Mouse (Mus musculus) natural killer cell, adult 2 months (primary cell): Measurements from ENCODE around the gene BC049715.
"Not testable (repeated sequence)": the region's sequence is repeated elsewhere in the genome, so short reads cannot be mapped to it uniquely, and the experiment has no call there.

ENCODE experiments used
- DNase-seq, 2 experiments: peaks; one replicate each; pipeline ENCODE4 v3.0.0; 2022; ENCODE audit warnings: low spot score in 2 of 2

Gene BC049715

GRCm38 (mm10) chr6:136850267-136850666 lies 22.8 kb downstream of the BC049715 start:
- DNase-seq: no peak

- no peak for DNase-seq
Observed at GRCm38 (mm10) chr6:136852348-136852747, 24.9 kb downstream of the BC049715 start.

DNA sequence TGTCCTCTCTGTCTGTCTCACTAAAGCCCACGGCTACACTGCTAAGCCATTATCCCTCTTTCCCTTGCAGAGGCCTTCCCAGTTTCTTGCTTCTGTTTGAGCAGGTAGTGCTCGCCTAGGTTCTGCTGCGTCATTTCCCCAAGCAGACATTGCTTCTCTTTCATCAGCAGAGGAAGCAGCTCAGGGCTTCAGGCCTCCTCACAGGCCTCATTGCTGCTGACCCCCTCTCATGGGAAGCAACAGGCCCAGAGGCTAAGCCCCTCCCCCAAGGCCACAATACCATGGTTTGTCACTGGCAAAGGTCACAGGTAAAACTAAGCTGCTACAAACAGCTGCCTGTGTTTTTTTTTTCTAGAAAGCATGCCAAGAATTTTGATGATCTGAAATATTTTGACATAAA lies 25.3 kb downstream of the BC049715 start:
- DNase-seq: no peak

DNA sequence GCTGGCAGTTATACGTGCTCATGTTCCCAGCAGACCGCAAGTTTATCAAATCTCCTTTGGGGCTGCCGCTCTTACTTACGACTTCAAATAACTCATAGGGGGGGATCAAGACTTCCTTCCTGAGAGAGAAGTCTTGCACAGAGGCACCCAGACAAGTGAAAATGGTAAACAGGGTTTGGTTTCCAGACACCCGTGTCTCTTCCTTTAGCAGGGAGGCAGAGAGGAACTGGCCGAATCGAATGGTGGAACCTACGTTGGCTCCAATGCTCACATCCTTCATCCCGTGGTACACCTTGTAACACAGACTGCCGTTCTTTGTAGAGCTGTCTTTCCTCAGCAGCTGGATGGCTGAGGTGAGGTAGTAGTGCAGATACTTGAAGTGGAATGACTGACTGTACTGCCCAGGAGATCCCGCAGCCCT lies 26.9 kb downstream of the BC049715 start:
- peak in 1 of 2 experiments; percentile 24 for DNase-seq

GRCm38 (mm10) chr6:136855183-136855582 lies 27.8 kb downstream of the BC049715 start:
- DNase-seq: no peak

DNA sequence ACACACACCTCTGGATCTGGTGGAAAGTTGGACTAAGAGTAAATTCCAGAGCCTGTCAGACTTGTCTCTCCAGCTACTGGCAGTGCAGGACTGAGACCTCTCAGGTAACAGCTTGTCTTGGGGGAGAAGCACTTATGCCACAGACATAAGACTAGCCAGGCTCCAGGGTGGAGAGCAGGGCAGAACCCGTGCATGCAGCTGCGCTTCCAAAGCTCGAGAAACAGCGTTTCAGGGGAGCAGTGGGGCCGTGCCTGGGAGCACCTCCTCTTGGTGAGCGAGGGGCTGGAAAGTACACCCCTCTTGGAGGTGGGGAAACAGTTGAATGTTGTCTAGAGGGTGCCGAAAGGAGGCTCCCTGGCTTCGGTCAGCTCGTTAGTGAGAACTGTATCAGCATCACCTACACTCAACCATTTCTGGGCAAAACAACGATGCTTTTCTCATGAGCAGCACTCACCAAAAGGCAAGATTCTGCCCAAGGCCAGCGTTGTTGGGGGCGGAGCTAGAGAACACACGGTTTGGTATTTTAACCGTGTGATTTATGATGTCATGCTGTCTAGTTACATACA lies 28.7 kb downstream of the BC049715 start:
- peak in 1 of 2 experiments; percentile 25 for DNase-seq

DNA sequence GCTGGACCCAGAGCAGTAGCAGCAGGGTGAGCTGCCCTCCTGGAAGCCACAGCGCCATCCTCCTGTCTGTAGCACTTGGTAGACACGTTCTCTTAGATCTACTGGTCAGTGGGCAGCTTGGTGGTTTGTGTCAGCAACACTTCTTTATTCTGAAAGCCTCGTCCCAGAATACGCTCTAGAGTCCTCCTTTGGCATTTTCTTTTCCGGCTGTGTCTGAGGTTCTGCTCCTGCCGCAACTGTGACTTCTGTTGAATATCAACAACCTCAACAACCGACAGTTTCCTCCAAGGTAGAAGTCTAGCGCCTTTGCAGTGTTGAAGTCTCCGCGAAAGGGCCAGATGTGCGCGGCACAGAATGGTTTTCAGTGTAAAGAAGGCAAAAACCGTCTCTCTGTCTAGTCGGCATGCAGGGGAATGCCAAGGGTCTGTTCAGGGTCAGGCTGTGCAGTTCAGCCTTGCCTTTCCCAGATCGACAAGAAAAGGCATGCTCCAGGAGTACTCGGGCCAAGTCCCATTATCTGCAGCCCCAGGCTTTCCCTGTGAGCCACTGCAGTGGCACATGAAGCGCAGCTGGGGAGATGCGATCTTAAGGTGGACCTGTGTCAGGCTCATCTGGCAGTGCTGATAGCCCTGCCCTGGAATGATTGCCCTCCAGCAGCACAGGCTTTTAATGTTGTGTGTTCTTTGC lies 29.9 kb downstream of the BC049715 start, which contains the start of gene Art4:
TSS of gene Art4 (minus strand) at position 548 of the 687 bp plus-strand sequence.
- peak; percentile 13 to 26 for DNase-seq

DNA sequence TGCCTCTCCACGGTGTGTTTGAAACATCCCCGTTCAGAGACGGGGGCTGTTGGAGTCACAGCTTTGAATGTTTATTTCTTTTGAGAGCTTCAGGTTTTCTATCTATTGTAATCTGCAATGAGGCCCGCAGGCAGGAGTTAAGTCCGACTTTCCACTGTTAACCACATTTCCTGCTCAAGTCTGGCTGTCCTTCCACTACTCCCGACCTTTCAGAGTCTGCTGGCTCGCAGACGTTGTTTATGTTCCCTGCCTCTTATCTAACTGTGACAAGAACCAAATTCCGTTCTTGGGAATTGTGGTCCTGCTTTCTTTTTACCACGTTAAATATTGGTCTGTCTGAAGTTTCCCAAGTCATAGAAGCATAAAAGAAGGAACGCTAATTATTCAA lies 30.4 kb downstream of the BC049715 start:
- DNase-seq: no peak

GRCm38 (mm10) chr6:136858420-136858819 lies 31.0 kb downstream of the BC049715 start:
- no peak for DNase-seq

DNA sequence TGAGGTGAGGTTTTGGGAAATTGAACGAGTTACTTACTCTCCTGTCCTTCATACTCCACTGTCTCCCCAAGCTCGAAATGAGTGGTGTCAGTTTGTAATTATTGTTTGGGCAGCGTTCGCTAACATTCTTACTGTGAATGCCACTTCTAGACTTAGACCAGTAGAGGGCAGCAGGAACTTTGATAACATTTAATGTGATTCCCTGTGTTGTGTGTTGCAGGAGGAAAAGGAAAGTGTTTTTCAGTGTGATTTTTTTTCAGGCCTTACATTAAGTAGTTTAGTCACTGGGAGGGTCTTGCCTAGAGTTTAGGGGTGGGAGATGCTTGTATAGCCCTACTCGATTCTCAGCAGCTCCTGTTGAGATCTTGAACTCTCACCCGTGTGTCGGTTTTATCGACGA lies 33.6 kb downstream of the BC049715 start:
- peak; percentile 13 to 14 for DNase-seq

GRCm38 (mm10) chr6:136865360-136865759 lies 37.9 kb downstream of the BC049715 start:
- DNase-seq: no peak

GRCm38 (mm10) chr6:136866150-136866549 lies 38.7 kb downstream of the BC049715 start:
- no peak for DNase-seq

DNA sequence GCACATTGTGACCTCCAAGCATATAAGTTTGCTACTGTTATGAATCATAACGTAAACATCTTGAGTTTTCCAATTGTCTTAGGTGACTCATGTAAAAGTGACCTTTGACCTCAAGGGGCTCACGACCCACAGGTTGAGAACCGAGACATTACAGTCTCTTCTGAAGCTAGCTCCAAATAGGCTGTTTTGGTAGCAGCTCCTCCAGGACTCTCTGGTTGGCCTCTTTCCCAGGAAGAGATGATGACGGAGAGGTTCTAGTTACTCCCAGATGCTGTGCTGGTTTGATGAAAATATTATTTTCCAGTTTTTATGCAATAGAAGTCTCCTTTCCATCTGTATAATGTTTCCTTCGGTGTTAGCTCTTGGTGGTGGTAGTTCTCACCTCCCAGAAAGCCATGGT lies 41.5 kb downstream of the BC049715 start:
- DNase-seq: no peak

GRCm38 (mm10) chr6:136874599-136874998 lies 47.2 kb downstream of the BC049715 start:
- no peak for DNase-seq

- no peak for DNase-seq
Observed at GRCm38 (mm10) chr6:136875670-136876069, 48.2 kb downstream of the BC049715 start, which contains the start of gene Mgp. Mgp (minus strand) TSS chr6:136875823.

DNA sequence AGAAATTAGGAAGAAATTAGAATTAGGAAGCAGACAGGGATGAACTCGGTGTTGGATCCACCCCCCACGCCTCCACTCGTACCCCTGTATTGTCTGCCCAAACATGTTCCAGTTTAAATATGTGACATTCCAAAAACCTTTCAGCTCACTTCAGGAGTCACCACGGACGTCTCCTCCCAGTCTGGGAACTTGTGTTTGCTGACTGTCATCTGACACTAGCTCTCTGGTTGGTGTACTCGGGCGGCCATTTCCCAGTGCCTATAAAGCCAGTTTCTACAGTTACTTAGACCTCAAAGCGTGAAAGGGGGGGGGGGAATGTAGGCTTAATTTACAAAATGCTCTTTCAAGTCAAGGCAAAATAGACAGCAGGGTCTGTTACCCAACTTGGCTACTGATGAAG lies 54.3 kb downstream of the BC049715 start:
- no peak for DNase-seq

- DNase-seq: no peak
Observed at GRCm38 (mm10) chr6:136883431-136883915, 56.0 kb downstream of the BC049715 start.

DNA sequence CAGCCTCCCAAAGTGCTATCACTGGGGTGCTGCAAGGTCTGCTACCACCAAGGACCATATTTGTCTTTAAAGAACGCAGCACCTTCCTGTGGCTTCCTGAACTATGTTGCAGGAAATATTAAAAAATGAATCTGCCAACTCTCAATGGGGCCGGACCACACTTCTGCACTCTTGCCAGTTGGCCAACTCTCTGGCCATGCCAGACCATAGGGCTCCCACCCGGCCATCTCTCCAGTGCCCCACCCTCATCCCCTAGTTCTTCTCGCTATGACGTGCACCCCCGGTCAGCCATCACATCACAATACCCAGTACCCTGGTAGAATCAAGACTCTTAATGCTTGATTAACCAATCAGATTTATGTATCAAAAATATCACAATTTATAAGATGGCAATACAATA lies 56.5 kb downstream of the BC049715 start:
- no peak for DNase-seq

DNA sequence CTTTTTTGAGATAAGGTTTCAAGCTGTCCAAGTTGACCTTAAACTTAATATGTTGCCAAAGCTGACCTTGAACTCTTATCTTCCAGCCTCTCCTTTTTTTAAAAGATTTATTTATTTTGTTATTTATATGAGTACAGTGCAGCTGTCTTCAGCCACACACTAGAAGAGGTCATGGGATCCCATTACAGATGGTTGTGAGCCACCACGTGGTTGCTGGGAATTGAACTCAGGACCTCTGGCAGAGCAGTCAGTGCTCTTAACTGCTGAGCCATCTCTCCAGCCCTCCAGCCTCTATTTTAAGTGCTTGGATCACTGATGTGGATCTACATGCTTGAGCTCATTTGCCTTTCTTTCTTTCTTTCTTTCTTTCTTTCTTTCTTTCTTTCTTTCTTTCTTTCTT lies 57.3 kb downstream of the BC049715 start:
- not testable (repeated sequence) for DNase-seq

DNA sequence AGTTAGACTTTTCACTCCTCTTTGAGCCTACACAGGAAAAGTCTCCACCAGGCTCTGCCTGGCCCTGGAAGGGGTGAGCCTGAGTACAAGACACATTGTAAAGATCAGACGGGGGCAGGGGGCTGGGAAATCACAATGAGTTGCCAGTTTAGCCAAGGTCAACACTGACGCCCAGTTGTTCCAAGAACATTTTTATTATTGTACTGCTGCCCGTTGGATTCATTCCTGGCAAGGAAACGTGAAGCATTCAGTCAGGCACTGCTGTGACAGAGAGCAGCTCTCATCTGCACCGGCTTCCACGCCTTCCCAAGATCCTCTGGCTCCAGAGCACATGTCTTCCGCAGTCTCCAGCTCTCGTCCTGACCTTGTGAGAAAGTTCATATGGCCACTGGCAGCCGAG lies 60.4 kb downstream of the BC049715 start:
- DNase-seq: no peak

- no peak for DNase-seq
Observed at GRCm38 (mm10) chr6:136889067-136889466, 61.6 kb downstream of the BC049715 start.

- DNase-seq: no peak
Observed at GRCm38 (mm10) chr6:136889554-136889953, 62.1 kb downstream of the BC049715 start.
